Mouse (Mus musculus): Measurements from ENCODE around the gene Bsn. TPM values are rescaled to one million over a fixed set of nuclear protein-coding genes. Genes with fewer than 3 reads are reported as not detected.

Gene Bsn
- polyA plus RNA-seq, 1 experiment: 1.4 TPM

- Histone ChIP-seq H3K36me3 (ENCODE audit: control insufficient read depth, insufficient read depth, low read length) (peaks cover 50% of the 10 kb centered on the region), H3K4me1 (ENCODE audit: control insufficient read depth, insufficient read depth, insufficient read length, low read length) (peaks cover 31% of the 10 kb centered on the region), H3K4me3 (ENCODE audit: low read depth, low read length) (no peak overlapping the region), H3K27me3 (ENCODE audit: control insufficient read depth, insufficient read depth, low read length) (no peaks in the 10 kb centered on the region), H3K27ac (ENCODE audit: insufficient read depth, low read depth, low read length) (no peak overlapping the region)
- WGBS: 87% methylated on average over 15 of the region's 15 CpGs
- no peak for TF ChIP-seq POLR2A (IDR thresholded peaks at IDR 0.05; ENCODE audit: low read depth, low read length)
- TF ChIP-seq CTCF (IDR thresholded peaks at IDR 0.05; ENCODE audit: extremely low read depth, insufficient read length, insufficient replicate concordance, low read depth, low read length): no peak
Observed at GRCm38 (mm10) chr9:108051184-108051930, 138.8 kb downstream of the Bsn start.

GRCm38 (mm10) chr9:108049561-108050251 is 140.5 kb downstream of the Bsn start:
- no peak for TF ChIP-seq CTCF (IDR thresholded peaks at IDR 0.05; ENCODE audit: extremely low read depth, insufficient read length, insufficient replicate concordance, low read depth, low read length)
- TF ChIP-seq POLR2A (IDR thresholded peaks at IDR 0.05; ENCODE audit: low read depth, low read length): no peak
- no peaks in the 10 kb centered on the region for H3K27me3 ChIP-seq (ENCODE audit: control insufficient read depth, insufficient read depth, low read length)
- WGBS: 15% methylated on average over 15 of the region's 15 CpGs
- peak overlapping the region; percentile 86 for H3K4me3 ChIP-seq (ENCODE audit: low read depth, low read length)
- peak overlapping the region; percentile 97 for H3K27ac ChIP-seq (ENCODE audit: insufficient read depth, low read depth, low read length)
- peaks cover 30% of the 10 kb centered on the region for H3K4me1 ChIP-seq (ENCODE audit: control insufficient read depth, insufficient read depth, insufficient read length, low read length)
- peaks cover 49% of the 10 kb centered on the region for H3K36me3 ChIP-seq (ENCODE audit: control insufficient read depth, insufficient read depth, low read length)

GRCm38 (mm10) chr9:108049016-108049455 is 141.1 kb downstream of the Bsn start, which contains the start of gene Gmppb:
Gene Gmppb, plus strand, starts transcription at chr9:108049242.
- Histone ChIP-seq H3K36me3 (ENCODE audit: control insufficient read depth, insufficient read depth, low read length) (peaks cover 46% of the 10 kb centered on the region), H3K27ac (ENCODE audit: insufficient read depth, low read depth, low read length) (peak within 1 kb of the TSS; percentile 97)

GRCm38 (mm10) chr9:108048566-108048955 is 141.6 kb downstream of the Bsn start:
- Histone ChIP-seq H3K27ac (ENCODE audit: insufficient read depth, low read depth, low read length) (peak overlapping the region; percentile 90), H3K4me3 (ENCODE audit: low read depth, low read length) (peak overlapping the region; percentile 62), H3K4me1 (ENCODE audit: control insufficient read depth, insufficient read depth, insufficient read length, low read length) (peaks cover 21% of the 10 kb centered on the region), H3K27me3 (ENCODE audit: control insufficient read depth, insufficient read depth, low read length) (no peaks in the 10 kb centered on the region), H3K36me3 (ENCODE audit: control insufficient read depth, insufficient read depth, low read length) (peaks cover 46% of the 10 kb centered on the region)
- 2% methylated on average over 19 of the region's 19 CpGs for WGBS
- no peak for TF ChIP-seq POLR2A (IDR thresholded peaks at IDR 0.05; ENCODE audit: low read depth, low read length)
- TF ChIP-seq CTCF (IDR thresholded peaks at IDR 0.05; ENCODE audit: extremely low read depth, insufficient read length, insufficient replicate concordance, low read depth, low read length): no peak

More at GRCm38 (mm10) chr9:108049016-108049455, 141.1 kb downstream of the Bsn start, which contains the start of gene Gmppb:
- TF ChIP-seq CTCF (IDR thresholded peaks at IDR 0.05; ENCODE audit: extremely low read depth, insufficient read length, insufficient replicate concordance, low read depth, low read length) (no peak), POLR2A (IDR thresholded peaks at IDR 0.05; ENCODE audit: low read depth, low read length) (peak; percentile 86)
- peaks cover 23% of the 10 kb centered on the region for H3K4me1 ChIP-seq (ENCODE audit: control insufficient read depth, insufficient read depth, insufficient read length, low read length)
- H3K27me3 ChIP-seq (ENCODE audit: control insufficient read depth, insufficient read depth, low read length): no peaks in the 10 kb centered on the region
- under 1% methylated on average over 37 of the region's 39 CpGs for WGBS
- H3K4me3 ChIP-seq (ENCODE audit: low read depth, low read length): peak within 1 kb of the TSS; percentile 86

GRCm38 (mm10) chr9:108047601-108048565 is 142.3 kb downstream of the Bsn start:
- TF ChIP-seq CTCF (IDR thresholded peaks at IDR 0.05; ENCODE audit: extremely low read depth, insufficient read length, insufficient replicate concordance, low read depth, low read length) (no peak), POLR2A (IDR thresholded peaks at IDR 0.05; ENCODE audit: low read depth, low read length) (no peak)
- WGBS: 34% methylated on average over 17 of the region's 17 CpGs
- Histone ChIP-seq H3K4me3 (ENCODE audit: low read depth, low read length) (peak overlapping the region; percentile 62), H3K4me1 (ENCODE audit: control insufficient read depth, insufficient read depth, insufficient read length, low read length) (peaks cover 15% of the 10 kb centered on the region), H3K36me3 (ENCODE audit: control insufficient read depth, insufficient read depth, low read length) (peaks cover 47% of the 10 kb centered on the region), H3K27me3 (ENCODE audit: control insufficient read depth, insufficient read depth, low read length) (no peaks in the 10 kb centered on the region), H3K27ac (ENCODE audit: insufficient read depth, low read depth, low read length) (peak overlapping the region; percentile 90)

- Histone ChIP-seq H3K27ac (ENCODE audit: insufficient read depth, low read depth, low read length) (no peak overlapping the region), H3K4me3 (ENCODE audit: low read depth, low read length) (no peak overlapping the region), H3K27me3 (ENCODE audit: control insufficient read depth, insufficient read depth, low read length) (no peaks in the 10 kb centered on the region), H3K4me1 (ENCODE audit: control insufficient read depth, insufficient read depth, insufficient read length, low read length) (peaks cover 15% of the 10 kb centered on the region), H3K36me3 (ENCODE audit: control insufficient read depth, insufficient read depth, low read length) (peaks cover 40% of the 10 kb centered on the region)
- 92% methylated on average over 4 of the region's 4 CpGs for WGBS
- no peak for TF ChIP-seq CTCF (IDR thresholded peaks at IDR 0.05; ENCODE audit: extremely low read depth, insufficient read length, insufficient replicate concordance, low read depth, low read length)
- TF ChIP-seq POLR2A (IDR thresholded peaks at IDR 0.05; ENCODE audit: low read depth, low read length): no peak
Observed at GRCm38 (mm10) chr9:108046582-108046981, 143.6 kb downstream of the Bsn start.

Other genes with a start within 250 kb of the Bsn start
- 0.74 and 1.5 TPM in 2 replicates for gene Traip, start 240.2 kb downstream of the Bsn start, polyA plus RNA-seq (2012; rRNA removed)
- 67.0 and 131 TPM in 2 replicates for gene Uba7, start 214.9 kb downstream of the Bsn start, polyA plus RNA-seq (2012; rRNA removed)
- not detected in 2 replicates for gene Gm20661, start 207.3 kb downstream of the Bsn start, polyA plus RNA-seq (2012; rRNA removed)
- 3.1 and 6.0 TPM in 2 replicates for gene Inka1, start 204.5 kb downstream of the Bsn start, polyA plus RNA-seq (2012; rRNA removed)
- gene Cdhr4, start 197.9 kb downstream of the Bsn start, polyA plus RNA-seq (2012; rRNA removed): 1.3 and 2.3 TPM in 2 replicates
- gene Gm20662, start 194.0 kb downstream of the Bsn start, polyA plus RNA-seq (2012; rRNA removed): 0.46 TPM in 1 of 2 replicates, not detected in the other
- gene Ip6k1, start 187.9 kb downstream of the Bsn start, polyA plus RNA-seq (2012; rRNA removed): 70.7 and 160 TPM in 2 replicates
- 34.5 and 56.7 TPM in 2 replicates for gene Gmppb, start 141.1 kb downstream of the Bsn start, polyA plus RNA-seq (2012; rRNA removed)
- gene Amigo3, start 137.2 kb downstream of the Bsn start, polyA plus RNA-seq (2012; rRNA removed): 6.1 and 12.0 TPM in 2 replicates
- gene Mst1, start 109.9 kb downstream of the Bsn start, polyA plus RNA-seq (2012; rRNA removed): 0.18 and 0.35 TPM in 2 replicates
- 48.3 and 86.7 TPM in 2 replicates for gene Rnf123, start 107.0 kb downstream of the Bsn start, polyA plus RNA-seq (2012; rRNA removed)
- 127 and 189 TPM in 2 replicates for gene Apeh, start 95.8 kb downstream of the Bsn start, polyA plus RNA-seq (2012; rRNA removed)
- gene Dag1, start 73.6 kb upstream of the Bsn start, polyA plus RNA-seq (2012; rRNA removed): 31.2 and 52.1 TPM in 2 replicates
- gene Nicn1, start 100.0 kb upstream of the Bsn start, polyA plus RNA-seq (2012; rRNA removed): 2.9 and 3.9 TPM in 2 replicates
- gene Amt, start 106.5 kb upstream of the Bsn start, polyA plus RNA-seq (2012; rRNA removed): 1.4 and 1.9 TPM in 2 replicates
- gene Rhoa, start 115.7 kb upstream of the Bsn start, polyA plus RNA-seq (2012; rRNA removed): 30.5 and 70.2 TPM in 2 replicates
- gene Tcta, start 115.8 kb upstream of the Bsn start, polyA plus RNA-seq (2012; rRNA removed): 19.0 and 36.7 TPM in 2 replicates
- 1,021 and 1,249 TPM in 2 replicates for gene Gpx1, start 148.5 kb upstream of the Bsn start, polyA plus RNA-seq (2012; rRNA removed)
- 26.6 and 66.3 TPM in 2 replicates for gene Usp4, start 157.5 kb upstream of the Bsn start, polyA plus RNA-seq (2012; rRNA removed)
- 0.23 TPM in 1 of 2 replicates, not detected in the other for gene 1700102P08Rik, start 202.4 kb upstream of the Bsn start, polyA plus RNA-seq (2012; rRNA removed)
- not detected in 2 replicates for gene Ccdc36, start 238.1 kb upstream of the Bsn start, polyA plus RNA-seq (2012; rRNA removed)
- not detected in 2 replicates for gene BC048562, start 246.1 kb upstream of the Bsn start, polyA plus RNA-seq (2012; rRNA removed)

All from small intestine, adult 2 months (tissue).